Mouse (Mus musculus) neutrophil, adult 5-6 weeks (primary cell): Measurements from ENCODE around the gene Olfr1239. TPM values are rescaled to one million over a fixed set of nuclear protein-coding genes. Genes with fewer than 3 reads are reported as not detected.

Source experiments
- ATAC-seq: fragments of 151-379, 151-347 bp; 2 replicates; pipeline ENCODE4 v1.8.0; 2017; ENCODE audit warnings: mild to moderate bottlenecking, moderate TSS enrichment; ENCODE audit not compliant: insufficient number of reproducible peaks, poor library complexity, low FRiP score, severe bottlenecking; ENCODE audit errors: extremely low read depth
- total RNA-seq: library from RNA; stranded (forward); fragments of 200-1000 nt; gene quantifications from 2 replicates; pipeline ENCODE4 v1.2.3, GENCODE M21; 2017

Olfr1239 gene
- total RNA-seq: not detected in 2 replicates

GRCm38 (mm10) chr2:89420307-89420706, at the start of gene Olfr1239:
Olfr1239 (minus strand) TSS chr2:89420407.
- ATAC-seq: no peak

- no peak for ATAC-seq
These were observed 22.7 kb upstream of the Olfr1239 start, which contains the start of gene Olfr1240 for GRCm38 (mm10) chr2:89442900-89443299. Olfr1240 (minus strand) TSS chr2:89443000.

GRCm38 (mm10) chr2:89414557-89414956, 5.7 kb downstream of the Olfr1239 start:
- ATAC-seq: no peak

GRCm38 (mm10) chr2:89409576-89409975, 10.6 kb downstream of the Olfr1239 start, which contains the start of gene Olfr1238:
Olfr1238 (minus strand) TSS chr2:89409676.
- ATAC-seq: no peak

GRCm38 (mm10) chr2:89400882-89401281, 19.3 kb downstream of the Olfr1239 start:
- no peak for ATAC-seq

Other genes with a start within 250 kb of the Olfr1239 start
- not detected in 2 replicates for gene Olfr1225, start 245.7 kb downstream of the Olfr1239 start, total RNA-seq
- gene Olfr1226, start 220.4 kb downstream of the Olfr1239 start, total RNA-seq: not detected in 2 replicates
- gene Olfr1228, start 166.3 kb downstream of the Olfr1239 start, total RNA-seq: not detected in 2 replicates
- gene Olfr1229, start 132.4 kb downstream of the Olfr1239 start, total RNA-seq: 0.12 TPM in 1 of 2 replicates, not detected in the other
- not detected in 2 replicates for gene Olfr1230, start 123.1 kb downstream of the Olfr1239 start, total RNA-seq
- gene Olfr1231, start 113.3 kb downstream of the Olfr1239 start, total RNA-seq: not detected in 2 replicates
- gene Olfr1232, start 90.7 kb downstream of the Olfr1239 start, total RNA-seq: 1.0 TPM in 1 of 2 replicates, not detected in the other
- 0.12 TPM in 1 of 2 replicates, not detected in the other for gene Olfr1233, start 78.0 kb downstream of the Olfr1239 start, total RNA-seq
- 0.23 TPM in 1 of 2 replicates, not detected in the other for gene Olfr1234, start 55.5 kb downstream of the Olfr1239 start, total RNA-seq
- not detected in 2 replicates for gene Olfr1238, start 10.7 kb downstream of the Olfr1239 start, total RNA-seq
- gene Olfr1240, start 22.6 kb upstream of the Olfr1239 start, total RNA-seq: not detected in 2 replicates
- gene Olfr1241, start 66.7 kb upstream of the Olfr1239 start, total RNA-seq: not detected in 2 replicates
- not detected in 2 replicates for gene Olfr1242, start 77.9 kb upstream of the Olfr1239 start, total RNA-seq
- gene Olfr1243, start 111.1 kb upstream of the Olfr1239 start, total RNA-seq: not detected in 2 replicates
- not detected in 2 replicates for gene Olfr1245, start 158.0 kb upstream of the Olfr1239 start, total RNA-seq
- 0.12 and 0.35 TPM in 2 replicates for gene Olfr1246, start 172.8 kb upstream of the Olfr1239 start, total RNA-seq
- gene Olfr1247, start 193.7 kb upstream of the Olfr1239 start, total RNA-seq: 0.12 TPM in 1 of 2 replicates, not detected in the other
- gene Olfr1248, start 197.8 kb upstream of the Olfr1239 start, total RNA-seq: not detected in 2 replicates
- gene Olfr1249, start 214.6 kb upstream of the Olfr1239 start, total RNA-seq: not detected in 2 replicates
- gene Olfr1250, start 241.1 kb upstream of the Olfr1239 start, total RNA-seq: 0.35 TPM in 1 of 2 replicates, not detected in the other